Mouse (Mus musculus) heart, embryonic 11.5 days (tissue): Measurements from ENCODE around the gene Olfr211. TPM values are rescaled to one million over a fixed set of nuclear protein-coding genes. Genes with fewer than 3 reads are reported as not detected.

Experiments
- ATAC-seq: fragments of 200-750 bp; cut with Nextera tagmentation; replicated peaks from 2 replicates; pipeline ENCODE4 v1.8.0; 2017; ENCODE audit warnings: moderate library complexity; ENCODE audit not compliant: insufficient number of reproducible peaks, low FRiP score, low TSS enrichment
- H3K27ac ChIP-seq: fragments of 300-500 bp; sonication (generic); 2 replicates; pipeline ENCODE4 v1.5.1; 2014; ENCODE audit warnings: mild to moderate bottlenecking, low read depth, low read length
- H3K27me3 ChIP-seq: fragments of 300-500 bp; sonication (generic); 2 replicates; pipeline ENCODE4 v1.6.1; 2014; ENCODE audit warnings: mild to moderate bottlenecking, low read length, mixed read lengths; ENCODE audit not compliant: control insufficient read depth, insufficient read depth
- H3K36me3 ChIP-seq: fragments of 300-500 bp; sonication (generic); 2 replicates; pipeline ENCODE4 v1.6.1; 2014; ENCODE audit warnings: mild to moderate bottlenecking, low read length, moderate library complexity, mixed read lengths; ENCODE audit not compliant: control insufficient read depth, insufficient read depth
- H3K4me1 ChIP-seq: fragments of 300-500 bp; sonication (generic); 2 replicates; pipeline ENCODE4 v1.6.1; 2014; ENCODE audit warnings: low read length; ENCODE audit not compliant: control insufficient read depth, insufficient read depth
- H3K4me2 ChIP-seq: fragments of 300-500 bp; sonication (generic); 2 replicates; pipeline ENCODE4 v1.6.1; 2014; ENCODE audit warnings: mild to moderate bottlenecking, moderate library complexity
- H3K4me3 ChIP-seq: fragments of 300-500 bp; sonication (generic); 2 replicates; pipeline ENCODE4 v1.5.1; 2014; ENCODE audit warnings: low read depth, low read length
- H3K9ac ChIP-seq: fragments of 300-500 bp; sonication (generic); 2 replicates; pipeline ENCODE4 v1.6.1; 2014; ENCODE audit warnings: mild to moderate bottlenecking, low read depth, low read length, moderate library complexity
- H3K9me3 ChIP-seq: fragments of 300-500 bp; sonication (generic); replicated peaks from 2 replicates; pipeline ENCODE4 v1.6.1; 2016; ENCODE audit warnings: low read length; ENCODE audit not compliant: control insufficient read depth
- WGBS: fragments of 180-500 bp; shearing (Covaris S2); extraction: QIAGEN DNeasy Blood & Tissue Kit; methylation state at CpG from one replicate; pipeline ENCODE4 v1.1.7; 2014; ENCODE audit not compliant: insufficient replicate concordance; 5-methylcytosine and 5-hydroxymethylcytosine counted together
- polyA plus RNA-seq: library from polyadenylated mRNA; unstranded; fragments of >200 nt; fragmentation: Nextera tagmentation; extraction: Ambion mirVana; gene quantifications from 2 replicates; pipeline ENCODE4 v1.2.1, GENCODE M21; 2014

The Olfr211 gene
- polyA plus RNA-seq: not detected in 2 replicates

DNA sequence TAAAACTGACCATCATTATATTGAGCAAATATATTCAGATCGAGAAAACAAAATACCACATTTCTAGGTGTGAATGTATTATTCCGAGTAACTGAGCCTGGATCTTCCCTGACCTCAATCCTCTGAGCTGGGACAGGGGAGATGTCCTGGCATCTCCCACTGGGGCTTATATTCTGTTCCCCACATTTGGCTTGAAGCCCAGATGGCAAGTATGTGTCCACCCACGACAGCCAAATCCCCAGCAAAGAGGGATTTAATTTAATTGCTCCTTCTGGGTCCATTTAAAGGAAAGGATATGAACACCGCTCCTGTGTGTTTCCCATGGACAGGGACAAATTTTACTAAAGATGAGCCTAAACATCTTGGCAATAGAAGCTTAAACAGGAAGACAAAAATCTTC lies at the start of gene Olfr211:
Olfr211 (plus strand) TSS at position 301 of the 400 bp plus-strand sequence.
- ATAC-seq: no peak
- no peak within 1 kb of the TSS for H3K4me3 ChIP-seq
- WGBS: 77% methylated on average over 4 of the region's 4 CpGs

DNA sequence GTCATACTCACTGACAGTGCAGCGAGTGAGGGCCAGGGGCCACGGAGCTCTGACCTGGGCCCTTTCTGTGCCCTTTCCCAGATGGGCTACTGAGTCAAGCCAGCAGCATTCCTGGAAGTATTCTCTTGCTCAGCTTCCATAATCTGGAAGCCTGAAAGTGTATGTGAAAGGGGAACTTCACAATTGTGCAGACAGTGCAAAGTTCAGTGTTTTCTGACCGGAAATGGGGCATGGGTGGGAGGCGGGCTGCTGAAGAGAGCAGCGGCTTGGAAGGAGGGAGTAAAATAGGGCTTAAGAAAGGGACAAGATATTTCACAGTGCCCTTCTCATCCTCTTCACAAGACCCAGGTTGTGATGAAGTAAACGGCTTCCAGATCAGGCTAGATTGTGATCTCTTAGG lies 49.4 kb upstream of the Olfr211 start:
- WGBS: 78% methylated on average over 6 of the region's 6 CpGs
- Histone ChIP-seq H3K27me3 (no peaks in the 10 kb centered on the region), H3K4me3 (no peak overlapping the region), H3K9me3 (peaks cover 3% of the 10 kb centered on the region), H3K36me3 (no peaks in the 10 kb centered on the region), H3K4me1 (0 out of 2 replicates have a peak, but pooled peaks cover 4% of the 10 kb centered on the region), H3K4me2 (no peak overlapping the region), H3K9ac (no peak overlapping the region), H3K27ac (no peak overlapping the region)
- ATAC-seq: no peak

More for the DNA sequence above, at the start of gene Olfr211:
- Histone ChIP-seq H3K9me3 (no peaks in the 10 kb centered on the region), H3K27me3 (no peaks in the 10 kb centered on the region), H3K4me2 (no peak within 1 kb of the TSS), H3K36me3 (no peaks in the 10 kb centered on the region), H3K9ac (no peak within 1 kb of the TSS), H3K4me1 (no peaks in the 10 kb centered on the region), H3K27ac (no peak within 1 kb of the TSS)

DNA sequence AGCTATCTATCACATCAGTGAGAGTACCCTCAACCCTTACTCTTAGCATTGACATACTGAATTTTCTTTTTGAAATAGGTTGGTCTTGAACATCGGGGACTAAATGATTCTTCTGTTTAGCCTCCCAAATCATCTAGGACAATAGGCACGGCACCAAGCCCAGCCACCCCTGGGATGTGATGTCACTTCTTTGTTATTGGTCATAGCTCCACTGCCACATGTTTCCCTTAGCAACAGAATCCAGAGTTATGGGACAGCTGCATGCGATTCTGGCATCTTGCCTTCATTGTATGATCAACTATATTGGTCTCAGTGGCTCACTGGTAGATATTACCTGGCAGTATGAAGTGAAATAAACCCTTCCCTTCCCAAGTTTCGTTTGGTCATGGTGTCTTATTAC lies 48.4 kb upstream of the Olfr211 start:
- no peak overlapping the region for H3K4me2 ChIP-seq
- H3K4me1 ChIP-seq: 0 out of 2 replicates have a peak, but pooled peaks cover 4% of the 10 kb centered on the region
- no peak overlapping the region for H3K4me3 ChIP-seq
- peaks cover 3% of the 10 kb centered on the region for H3K9me3 ChIP-seq
- WGBS: 62% methylated on average over 4 of the region's 4 CpGs
- H3K9ac ChIP-seq: no peak overlapping the region
- H3K27me3 ChIP-seq: no peaks in the 10 kb centered on the region
- ATAC-seq: no peak
- 0 out of 2 replicates have a peak overlapping the region, but pooled peaks have one; percentile 50 for H3K27ac ChIP-seq
- no peaks in the 10 kb centered on the region for H3K36me3 ChIP-seq

DNA sequence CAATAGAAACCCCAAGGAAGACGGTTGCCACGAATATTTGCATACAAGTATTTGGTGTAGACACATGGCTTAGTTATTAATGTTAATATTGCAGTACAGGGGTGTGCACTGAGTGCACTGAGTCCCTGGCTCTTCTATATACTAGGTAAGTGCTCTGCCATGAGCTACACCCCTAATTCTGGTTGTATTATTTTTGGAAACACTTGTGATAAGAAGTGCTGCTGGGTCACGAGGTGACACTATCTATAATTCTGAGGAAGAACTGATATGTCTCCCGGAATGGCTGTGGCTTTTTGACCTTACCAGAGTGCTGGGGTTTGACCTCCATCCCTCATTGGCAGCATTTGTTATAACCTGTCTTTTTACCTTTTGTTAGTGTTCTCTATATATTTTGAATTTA lies 48.0 kb upstream of the Olfr211 start:
- ATAC-seq: no peak
- 0 out of 2 replicates have a peak, but pooled peaks cover 4% of the 10 kb centered on the region for H3K4me1 ChIP-seq
- H3K4me2 ChIP-seq: no peak overlapping the region
- peaks cover 3% of the 10 kb centered on the region for H3K9me3 ChIP-seq
- H3K27me3 ChIP-seq: no peaks in the 10 kb centered on the region
- no peaks in the 10 kb centered on the region for H3K36me3 ChIP-seq
- no peak overlapping the region for H3K9ac ChIP-seq
- 49% methylated on average over 4 of the region's 4 CpGs for WGBS
- H3K4me3 ChIP-seq: no peak overlapping the region
- H3K27ac ChIP-seq: 0 out of 2 replicates have a peak overlapping the region, but pooled peaks have one; percentile 50

GRCm38 (mm10) chr6:116455781-116456180 lies 33.1 kb upstream of the Olfr211 start:
- Histone ChIP-seq H3K4me1 (no peaks in the 10 kb centered on the region), H3K9me3 (no peaks in the 10 kb centered on the region), H3K4me2 (no peak overlapping the region), H3K4me3 (no peak overlapping the region), H3K27ac (no peak overlapping the region), H3K9ac (no peak overlapping the region), H3K27me3 (peaks cover 3% of the 10 kb centered on the region), H3K36me3 (no peaks in the 10 kb centered on the region)
- ATAC-seq: no peak
- WGBS: 70% methylated on average over 4 of the region's 4 CpGs

DNA sequence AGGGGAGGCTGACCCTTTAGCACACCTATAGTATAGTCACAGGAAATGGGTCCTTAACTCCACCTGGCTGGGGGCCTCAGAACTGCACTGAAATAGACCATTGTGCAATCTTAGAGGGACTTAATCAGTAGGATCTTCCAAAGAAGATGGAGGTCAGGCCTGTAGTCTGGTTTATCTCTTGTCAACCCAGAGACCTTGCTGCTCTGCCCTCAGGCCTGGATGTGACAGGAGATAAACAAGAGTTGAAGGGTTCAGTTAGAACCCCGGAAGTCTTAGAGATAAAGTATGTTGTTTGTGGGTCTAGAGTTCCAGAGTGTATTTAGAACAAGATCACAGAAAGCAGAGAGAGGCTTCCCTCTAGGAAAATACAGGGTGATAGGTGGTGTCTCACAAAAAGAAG lies 32.4 kb upstream of the Olfr211 start:
- H3K27me3 ChIP-seq: peaks cover 7% of the 10 kb centered on the region
- H3K9ac ChIP-seq: no peak overlapping the region
- no peaks in the 10 kb centered on the region for H3K36me3 ChIP-seq
- no peak overlapping the region for H3K27ac ChIP-seq
- H3K4me3 ChIP-seq: no peak overlapping the region
- WGBS: 15% methylated on average over 1 of the region's 1 CpGs
- no peaks in the 10 kb centered on the region for H3K9me3 ChIP-seq
- no peaks in the 10 kb centered on the region for H3K4me1 ChIP-seq
- H3K4me2 ChIP-seq: no peak overlapping the region
- no peak for ATAC-seq

- Histone ChIP-seq H3K4me3 (no peak overlapping the region), H3K4me2 (no peak overlapping the region), H3K9ac (no peak overlapping the region), H3K9me3 (no peaks in the 10 kb centered on the region), H3K4me1 (no peaks in the 10 kb centered on the region), H3K36me3 (no peaks in the 10 kb centered on the region), H3K27me3 (peaks cover 16% of the 10 kb centered on the region), H3K27ac (no peak overlapping the region)
- no peak for ATAC-seq
- 60% methylated on average over 4 of the region's 4 CpGs for whole genome bisulfite sequencing
These were observed 30.2 kb upstream of the Olfr211 start for GRCm38 (mm10) chr6:116458728-116459127.

DNA sequence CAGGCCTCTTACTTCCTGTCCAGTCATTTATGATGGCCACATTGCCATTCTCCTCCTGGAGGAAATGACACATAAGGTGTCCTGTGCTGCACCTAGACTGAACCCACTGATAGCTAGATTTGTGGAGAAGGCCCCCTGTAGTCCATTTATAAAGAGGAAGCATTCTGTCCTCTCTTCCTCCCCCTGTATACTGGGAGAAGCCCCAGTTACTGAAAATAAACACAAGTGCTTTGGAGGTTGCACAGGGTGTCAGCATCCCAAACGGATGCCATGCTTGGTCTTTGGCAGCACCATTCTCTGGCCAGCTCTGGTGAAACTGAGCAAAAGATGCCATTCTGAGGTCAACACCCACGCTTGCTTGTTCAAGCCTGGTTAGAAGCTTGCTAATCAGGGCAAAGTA lies 29.7 kb upstream of the Olfr211 start:
- 57% methylated on average over 2 of the region's 2 CpGs for WGBS
- Histone ChIP-seq H3K4me1 (no peaks in the 10 kb centered on the region), H3K4me3 (no peak overlapping the region), H3K36me3 (no peaks in the 10 kb centered on the region), H3K4me2 (no peak overlapping the region), H3K9ac (no peak overlapping the region), H3K27ac (no peak overlapping the region), H3K27me3 (peaks cover 16% of the 10 kb centered on the region), H3K9me3 (no peaks in the 10 kb centered on the region)
- no peak for ATAC-seq

DNA sequence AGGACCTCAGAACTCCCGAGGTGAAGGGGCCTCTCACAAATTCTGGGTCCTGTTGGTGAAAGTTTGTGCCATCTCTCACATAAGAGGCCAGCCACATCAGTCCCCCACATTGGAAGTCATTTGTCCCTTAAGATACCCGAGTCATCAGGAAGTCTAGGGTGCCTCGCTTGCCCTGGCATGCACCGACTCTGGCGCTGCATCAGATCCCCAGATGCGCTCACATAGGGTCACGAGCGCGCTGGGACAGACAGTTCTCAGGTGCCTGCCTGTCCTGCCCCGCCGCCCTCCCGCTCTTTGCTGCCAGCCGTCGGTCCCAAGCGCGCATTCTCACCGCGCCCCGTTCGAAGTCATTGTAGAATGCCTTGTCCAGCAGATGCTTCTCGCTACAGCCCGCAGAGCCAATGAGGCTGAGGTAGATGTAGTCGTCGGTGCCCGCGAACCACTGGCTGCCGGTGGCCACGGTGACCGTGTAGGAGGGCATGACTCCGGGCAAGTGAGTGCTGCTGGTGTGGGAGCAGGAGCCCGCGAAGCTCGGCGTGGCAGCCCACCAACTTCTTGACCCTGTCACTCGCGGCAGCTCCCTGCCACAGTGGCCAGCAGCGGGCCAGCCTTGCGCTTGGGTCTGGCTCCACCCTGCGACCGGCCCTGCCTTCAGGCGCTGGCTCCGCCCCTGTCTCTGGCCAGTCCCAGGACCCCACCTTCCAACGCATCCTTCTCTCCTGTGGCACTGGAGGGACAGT lies 28.2 kb upstream of the Olfr211 start, which contains the start of gene Alox5:
Alox5 (minus strand) TSS at position 635 of the 740 bp plus-strand sequence.
- peak; percentile 65 for ATAC-seq
- Histone ChIP-seq H3K27me3 (peaks cover 16% of the 10 kb centered on the region), H3K4me2 (peak within 1 kb of the TSS; percentile 64), H3K9me3 (no peaks in the 10 kb centered on the region), H3K9ac (no peak within 1 kb of the TSS), H3K36me3 (no peaks in the 10 kb centered on the region), H3K27ac (no peak within 1 kb of the TSS), H3K4me3 (peak within 1 kb of the TSS; percentile 30), H3K4me1 (no peaks in the 10 kb centered on the region)
- 3% methylated on average over 43 of the region's 43 CpGs for WGBS
